Mouse (Mus musculus) E14TG2a.4 (cell line): ENCODE measurements around the gene Ppfia2.

ENCODE experiments used
- CTCF ChIP-seq: conservative IDR thresholded peaks from 2 replicates; pipeline ENCODE4 v1.5.1; 2014; ENCODE audit warnings: low read length
- NANOG ChIP-seq: IDR thresholded peaks from 2 replicates; pipeline ENCODE4 v1.6.1; 2014; ENCODE audit warnings: borderline replicate concordance, low read length, mixed read lengths
- POU5F1 ChIP-seq: IDR thresholded peaks from 2 replicates; pipeline ENCODE4 v1.6.1; 2014; ENCODE audit warnings: low read length, borderline replicate concordance

DNA sequence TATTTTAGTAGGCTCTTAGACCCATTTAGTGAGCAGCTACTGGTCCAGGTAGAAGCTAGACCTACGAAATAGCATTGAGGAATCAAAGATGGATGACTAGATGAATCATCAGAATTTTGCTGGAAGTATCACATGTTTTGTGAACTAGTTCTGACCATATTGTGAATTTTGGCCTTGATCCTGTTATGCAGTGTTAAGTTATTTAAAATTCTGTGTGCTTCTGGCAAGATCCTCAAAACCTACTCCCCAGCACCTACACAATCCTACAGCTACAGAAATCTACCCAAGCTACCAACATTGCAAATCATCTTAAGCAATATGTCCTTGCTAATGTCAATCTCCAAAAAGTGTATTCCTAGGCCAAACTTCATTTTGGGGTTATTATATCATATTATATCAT is 368.3 kb downstream of the Ppfia2 start:
- TF ChIP-seq CTCF = no peak
- no peak for TF ChIP-seq POU5F1
- no peak for TF ChIP-seq NANOG
